Mouse (Mus musculus): ENCODE results near the gene Slc25a21. TPM values are rescaled to one million over a fixed set of nuclear protein-coding genes. Genes with fewer than 3 reads are reported as not detected.

The Slc25a21 gene
- polyA plus RNA-seq, 1 experiment: not detected

- Histone ChIP-seq H3K4me3 (ENCODE audit: insufficient read depth, low read depth, low read length) (no peak overlapping the region), H3K27ac (replicated peaks; ENCODE audit: low read depth, low read length) (no peak overlapping the region), H3K4me1 (ENCODE audit: control insufficient read depth, insufficient read depth, insufficient read length, low read length) (no peaks in the 10 kb centered on the region)
Observed at GRCm38 (mm10) chr12:56669451-56670122, 527.7 kb downstream of the Slc25a21 start.

Other genes with a start within 250 kb of the Slc25a21 start
- gene Prps1l3, start 32.9 kb upstream of the Slc25a21 start, polyA plus RNA-seq (2012; ENCODE audit: insufficient read depth, insufficient read length, missing spikeins): 6.5 and 8.0 TPM in 2 replicates
- 7.6 and 7.7 TPM in 2 replicates for gene Mipol1, start 33.0 kb upstream of the Slc25a21 start, polyA plus RNA-seq (2012; ENCODE audit: insufficient read depth, insufficient read length, missing spikeins)